Mouse (Mus musculus): Measurements from ENCODE around the gene Lnp1.
"Not testable (repeated sequence)": the region's sequence is repeated elsewhere in the genome, so short reads cannot be mapped to it uniquely, and the experiment has no call there.

The Lnp1 gene

GRCm38 (mm10) chr16:56928023-56928422, at the start of gene Lnp1:
Gene Lnp1, minus strand, starts transcription at chr16:56928061.
- no peak for DNase-seq (ENCODE audit: low read depth)

GRCm38 (mm10) chr16:56974646-56975045, 46.8 kb upstream of the Lnp1 start:
- no peak for DNase-seq (ENCODE audit: low read depth)

- DNase-seq (ENCODE audit: low read depth) = not testable (repeated sequence)
Observed at GRCm38 (mm10) chr16:56958311-56958710, 30.4 kb upstream of the Lnp1 start.

GRCm38 (mm10) chr16:56949085-56949484, 21.2 kb upstream of the Lnp1 start:
- DNase-seq (ENCODE audit: low read depth) = no peak

- DNase-seq (ENCODE audit: low read depth) = no peak
Observed at GRCm38 (mm10) chr16:56942341-56942740, 14.5 kb upstream of the Lnp1 start.

GRCm38 (mm10) chr16:56920102-56920657, 7.7 kb downstream of the Lnp1 start:
- no peak for DNase-seq (ENCODE audit: low read depth)

- no peak for DNase-seq (ENCODE audit: low read depth)
Observed at GRCm38 (mm10) chr16:56917230-56917629, 10.6 kb downstream of the Lnp1 start.

GRCm38 (mm10) chr16:56908986-56909385, 18.9 kb downstream of the Lnp1 start:
- DNase-seq (ENCODE audit: low read depth) = no peak

- DNase-seq (ENCODE audit: low read depth) = not testable (repeated sequence)
Observed at GRCm38 (mm10) chr16:56902206-56902605, 25.7 kb downstream of the Lnp1 start.

- DNase-seq (ENCODE audit: low read depth) = no peak
Observed at GRCm38 (mm10) chr16:56891583-56891982, 36.3 kb downstream of the Lnp1 start.

- no peak for DNase-seq (ENCODE audit: low read depth)
Observed at GRCm38 (mm10) chr16:56886616-56887116, 41.2 kb downstream of the Lnp1 start.

GRCm38 (mm10) chr16:56885824-56886615, 41.8 kb downstream of the Lnp1 start, which contains the start of gene Tmem45a:
Gene Tmem45a, minus strand, starts transcription at chr16:56886166.
- no peak for DNase-seq (ENCODE audit: low read depth)

- no peak for DNase-seq (ENCODE audit: low read depth)
Observed at GRCm38 (mm10) chr16:56884811-56885210, 43.0 kb downstream of the Lnp1 start.

GRCm38 (mm10) chr16:56873410-56873809, 54.5 kb downstream of the Lnp1 start:
- DNase-seq (ENCODE audit: low read depth) = no peak

- DNase-seq (ENCODE audit: low read depth) = no peak
Observed at GRCm38 (mm10) chr16:56870458-56870857, 57.4 kb downstream of the Lnp1 start.

GRCm38 (mm10) chr16:56868361-56868760, 59.5 kb downstream of the Lnp1 start:
- DNase-seq (ENCODE audit: low read depth) = no peak

GRCm38 (mm10) chr16:56867591-56867990, 60.3 kb downstream of the Lnp1 start:
- DNase-seq (ENCODE audit: low read depth) = no peak
